Mouse (Mus musculus) megakaryocyte, embryonic 14.5 days (primary cell): Measurements from ENCODE around the gene Dlx3.

Experiments
- FLI1 ChIP-seq: IDR thresholded peaks from 2 replicates; pipeline ENCODE4 v1.6.1; 2012; ENCODE audit warnings: low read length, inconsistent platforms, mixed read lengths
- GATA1 ChIP-seq: IDR thresholded peaks from 3 replicates; pipeline ENCODE4 v1.6.1; 2012; ENCODE audit warnings: mixed read lengths, low read length, inconsistent platforms, borderline replicate concordance

DNA sequence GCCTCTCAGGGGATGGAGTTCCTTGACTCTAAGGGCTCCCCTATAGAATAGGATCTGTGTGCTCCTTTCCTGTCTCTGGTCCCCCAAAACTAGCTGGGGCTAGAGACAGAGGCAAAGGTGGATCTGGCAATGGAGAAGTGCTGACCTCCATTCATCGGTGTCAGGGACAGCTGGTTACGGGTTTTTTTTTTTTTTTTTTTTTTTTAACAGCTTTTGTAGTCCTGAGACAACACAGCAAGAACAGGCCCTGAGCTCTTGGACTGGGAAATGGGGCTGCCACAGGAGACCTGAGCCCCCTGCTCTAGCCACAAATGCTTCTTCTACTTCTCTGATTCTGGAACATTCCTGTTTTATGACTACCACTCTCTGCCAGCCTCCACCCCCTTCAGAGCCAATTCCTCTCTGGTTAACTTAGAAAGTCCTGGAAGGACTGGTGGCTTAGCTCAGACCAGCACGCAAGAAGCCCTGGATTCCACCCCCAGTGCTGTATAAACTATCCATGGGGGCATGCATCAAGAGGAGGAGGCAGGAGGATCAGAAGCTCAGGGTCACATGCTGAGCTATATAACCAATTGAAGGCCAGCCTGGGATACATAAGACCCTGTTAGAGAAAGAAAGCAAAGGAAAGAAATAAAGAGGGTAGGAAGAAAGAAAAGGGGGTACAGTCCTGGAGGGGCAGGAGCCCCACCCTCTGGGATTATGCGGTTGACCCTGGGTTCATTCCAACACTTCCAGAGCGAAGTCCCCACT, 21.4 kb upstream of the Dlx3 start:
- no peak for TF ChIP-seq GATA1
- no peak for TF ChIP-seq FLI1
